Mouse (Mus musculus) spleen, adult 2 months (tissue): ENCODE data around the gene Alg1. TPM values are rescaled to one million over a fixed set of nuclear protein-coding genes. Genes with fewer than 3 reads are reported as not detected.

Experiments used
- DNase-seq, 2 experiments: peaks; one replicate each; pipeline versions ENCODE4 v3.0.0 to v3.0.0-alpha.2; 2012 to 2021; ENCODE audit warnings: low spot score in 2 of 2, low read depth in 1 of 2
- H3K27ac ChIP-seq: fragments of 200-500 bp; 2 replicates; pipeline ENCODE4 v1.5.1; 2012; ENCODE audit warnings: low read length, inconsistent platforms; ENCODE audit not compliant: insufficient read depth
- H3K27me3 ChIP-seq: fragments of 200-500 bp; 2 replicates; pipeline ENCODE4 v1.6.1; 2012; ENCODE audit warnings: mild to moderate bottlenecking, moderate library complexity, low read length, inconsistent platforms; ENCODE audit not compliant: control insufficient read depth, insufficient read depth
- H3K36me3 ChIP-seq: fragments of 200-500 bp; 2 replicates; pipeline ENCODE4 v1.6.1; 2012; ENCODE audit warnings: mild to moderate bottlenecking, low read length, inconsistent platforms; ENCODE audit not compliant: control insufficient read depth, insufficient read depth
- H3K4me1 ChIP-seq: fragments of 200-500 bp; 2 replicates; pipeline ENCODE4 v1.6.1; 2011; ENCODE audit warnings: inconsistent platforms; ENCODE audit not compliant: control insufficient read depth, insufficient read depth, insufficient read length
- H3K4me3 ChIP-seq: fragments of 200-500 bp; 2 replicates; pipeline ENCODE4 v1.5.1; 2011; ENCODE audit warnings: mild to moderate bottlenecking, inconsistent platforms; ENCODE audit not compliant: insufficient read depth, insufficient read length; ENCODE audit errors: extremely low read depth
- CTCF ChIP-seq: fragments of 200-500 bp; IDR thresholded peaks from 2 replicates; pipeline ENCODE4 v1.5.1; 2011; ENCODE audit warnings: mild to moderate bottlenecking, inconsistent platforms; ENCODE audit not compliant: insufficient read depth, insufficient read length, insufficient replicate concordance; ENCODE audit errors: extremely low read depth
- POLR2A ChIP-seq: fragments of 200-500 bp; IDR thresholded peaks from 2 replicates; pipeline ENCODE4 v1.6.1; 2011; ENCODE audit warnings: low read depth, low read length, inconsistent platforms
- WGBS: fragments of 180-500 bp; shearing (Covaris S2); methylation state at CpG from one replicate; pipeline ENCODE4 v1.1.7; 2018; 5-methylcytosine and 5-hydroxymethylcytosine counted together
- polyA plus RNA-seq: library from polyadenylated mRNA; depleted of rRNA; stranded (reverse); fragments of >200 nt; gene quantifications from 2 replicates; pipeline ENCODE4 v1.2.3, GENCODE M21; 2012; rRNA removed

Alg1 gene
- polyA plus RNA-seq, 1 experiment = 42.1 TPM

- Histone ChIP-seq H3K27ac (no peak overlapping the region), H3K36me3 (no peaks in the 10 kb centered on the region), H3K4me1 (no peaks in the 10 kb centered on the region), H3K4me3 (no peak overlapping the region), H3K27me3 (no peaks in the 10 kb centered on the region)
- DNase-seq = no peak
- TF ChIP-seq POLR2A (no peak), CTCF (no peak)
- WGBS = 79% methylated on average over 5 of the region's 5 CpGs
Observed at GRCm38 (mm10) chr16:5279571-5280222, 46.3 kb downstream of the Alg1 start.

- 88% methylated on average over 9 of the region's 9 CpGs for WGBS
- TF ChIP-seq POLR2A (no peak), CTCF (no peak)
Observed at GRCm38 (mm10) chr16:5282686-5283085, 49.3 kb downstream of the Alg1 start.

GRCm38 (mm10) chr16:5285376-5285775 is 52.0 kb downstream of the Alg1 start:
- DNase-seq = no peak
- Histone ChIP-seq H3K27me3 (no peaks in the 10 kb centered on the region), H3K36me3 (no peaks in the 10 kb centered on the region), H3K4me1 (no peaks in the 10 kb centered on the region), H3K4me3 (no peak overlapping the region), H3K27ac (no peak overlapping the region)
- 34% methylated on average over 3 of the region's 3 CpGs for WGBS
- TF ChIP-seq CTCF (no peak), POLR2A (no peak)

More at GRCm38 (mm10) chr16:5282686-5283085, 49.3 kb downstream of the Alg1 start:
- no peaks in the 10 kb centered on the region for H3K4me1 ChIP-seq
- H3K27ac ChIP-seq = no peak overlapping the region
- no peaks in the 10 kb centered on the region for H3K36me3 ChIP-seq
- DNase-seq = no peak
- no peak overlapping the region for H3K4me3 ChIP-seq
- no peaks in the 10 kb centered on the region for H3K27me3 ChIP-seq

Other genes with a start within 250 kb of the Alg1 start
- not detected in 2 replicates for gene Sept12, start 235.8 kb upstream of the Alg1 start, polyA plus RNA-seq
- 1.4 and 1.8 TPM in 2 replicates for gene Smim22, start 226.3 kb upstream of the Alg1 start, polyA plus RNA-seq
- gene Rogdi, start 220.1 kb upstream of the Alg1 start, polyA plus RNA-seq = 229 and 300 TPM in 2 replicates
- gene Glyr1, start 183.8 kb upstream of the Alg1 start, polyA plus RNA-seq = 43.9 and 45.5 TPM in 2 replicates
- 31.2 and 40.3 TPM in 2 replicates for gene Ubn1, start 183.6 kb upstream of the Alg1 start, polyA plus RNA-seq
- gene Ppl, start 101.2 kb upstream of the Alg1 start, polyA plus RNA-seq = 0.75 and 0.88 TPM in 2 replicates
- 0.53 and 0.55 TPM in 2 replicates for gene Sec14l5, start 86.5 kb upstream of the Alg1 start, polyA plus RNA-seq
- gene Nagpa, start 29.6 kb upstream of the Alg1 start, polyA plus RNA-seq = 41.7 and 56.1 TPM in 2 replicates
- 39.9 and 44.4 TPM in 2 replicates for gene AU021092, start 11.3 kb upstream of the Alg1 start, polyA plus RNA-seq
- 35.4 and 46.6 TPM in 2 replicates for gene Eef2kmt, start 22.4 kb downstream of the Alg1 start, polyA plus RNA-seq